ENCODE assay signal across 10 mouse cellular contexts in the genomic region with DNA sequence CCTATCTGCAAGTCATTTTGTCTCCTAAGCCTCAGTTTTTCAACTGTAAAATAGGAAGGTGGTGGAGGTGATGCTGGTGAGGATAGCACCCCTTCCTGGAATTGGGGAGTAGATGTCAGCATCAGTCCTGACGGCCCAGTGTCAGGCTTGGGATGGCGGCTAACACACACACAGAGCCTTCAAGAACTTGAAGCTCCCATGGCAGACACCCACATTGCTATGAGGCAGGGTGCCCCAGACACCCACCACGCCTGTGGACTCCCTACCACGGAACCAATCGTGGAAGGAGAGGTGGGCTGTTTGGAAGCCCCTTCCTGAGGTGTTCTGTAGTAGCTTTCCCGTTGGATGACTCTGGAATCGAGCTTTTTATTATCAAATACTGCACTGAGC. TPM values are rescaled to one million over a fixed set of nuclear protein-coding genes. Genes with fewer than 3 reads are reported as not detected.
DNase-seq lines count a peak whose midpoint lies in the region; ATAC-seq and TF ChIP-seq lines count a peak whose summit lies in the region.
"Had no signal": no experiment of that assay in that cellular context is flagged by ENCODE, and none has a peak within 500 bp of the region (broad histone marks: within the 10 kb centered on the region; RNA-seq: fewer than 3 reads in every experiment).

No protein-coding gene starts in this region.

- H3K9me3 ChIP-seq in kidney, embryonic 16.5 days (ENCODE audit: low read length): no peaks in the 10 kb centered on the region
- H3K9me3 ChIP-seq in embryonic facial prominence, embryonic 15.5 days (replicated peaks): no peaks in the 10 kb centered on the region
- no peaks in the 10 kb centered on the region for H3K9me3 ChIP-seq in intestine, embryonic 15.5 days
- H3K9me3 ChIP-seq in midbrain, postnatal 0 days (ENCODE audit: low read length): no peaks in the 10 kb centered on the region

- peak overlapping the region; percentile 63 for H3K27ac ChIP-seq in kidney, embryonic 16.5 days (ENCODE audit: low read length)
- H3K27ac ChIP-seq in embryonic facial prominence, embryonic 15.5 days (replicated peaks): peak overlapping the region; percentile 55
- H3K27ac ChIP-seq in intestine, embryonic 15.5 days: no peak overlapping the region
- no peak overlapping the region for H3K27ac ChIP-seq in midbrain, postnatal 0 days (ENCODE audit: low read depth, low read length)

- peaks cover 9% of the 10 kb centered on the region for H3K4me1 ChIP-seq in kidney, embryonic 16.5 days (ENCODE audit: insufficient read depth, low read length)
- peaks cover 35% of the 10 kb centered on the region for H3K4me1 ChIP-seq in embryonic facial prominence, embryonic 15.5 days
- H3K4me1 ChIP-seq in intestine, embryonic 15.5 days (replicated peaks): peaks cover 20% of the 10 kb centered on the region
- peaks cover 7% of the 10 kb centered on the region; the same call in 1 of the 2 replicates for H3K4me1 ChIP-seq in midbrain, postnatal 0 days (ENCODE audit: insufficient read depth, low read length)

- peak overlapping the region; percentile 51 for H3K4me3 ChIP-seq in kidney, embryonic 16.5 days (ENCODE audit: low read length)
- H3K4me3 ChIP-seq in embryonic facial prominence, embryonic 15.5 days (replicated peaks): peak overlapping the region; percentile 49
- peak overlapping the region; percentile 43 for H3K4me3 ChIP-seq in intestine, embryonic 15.5 days (replicated peaks)
- H3K4me3 ChIP-seq in midbrain, postnatal 0 days (ENCODE audit: low read depth, low read length): peak overlapping the region; percentile 42

- 0 out of 2 replicates have a peak, but pooled peaks cover 4% of the 10 kb centered on the region for H3K27me3 ChIP-seq in kidney, embryonic 16.5 days (ENCODE audit: insufficient read depth, low read length)
- H3K27me3 ChIP-seq in embryonic facial prominence, embryonic 15.5 days: no peaks in the 10 kb centered on the region
- no peaks in the 10 kb centered on the region for H3K27me3 ChIP-seq in intestine, embryonic 15.5 days (replicated peaks)
- no peaks in the 10 kb centered on the region for H3K27me3 ChIP-seq in midbrain, postnatal 0 days (ENCODE audit: insufficient read depth, low read length)

- 19% methylated on average over 7 of the region's 7 CpGs for WGBS in kidney, embryonic 16.5 days
- 19% methylated on average over 7 of the region's 7 CpGs for WGBS in embryonic facial prominence, embryonic 15.5 days
- WGBS in intestine, embryonic 15.5 days: 34% methylated on average over 7 of the region's 7 CpGs
- WGBS in midbrain, postnatal 0 days: 22% methylated on average over 7 of the region's 7 CpGs

- no peak for TF ChIP-seq CTCF in midbrain, postnatal 0 days (IDR thresholded peaks at IDR 0.05)

- no peak for ATAC-seq in kidney, embryonic 16.5 days (ENCODE audit: low FRiP score, low TSS enrichment)
- ATAC-seq in embryonic facial prominence, embryonic 15.5 days (ENCODE audit: insufficient number of reproducible peaks, low FRiP score, low TSS enrichment, low read depth): no peak
- no peak for ATAC-seq in intestine, embryonic 15.5 days
- ATAC-seq in midbrain, postnatal 0 days (ENCODE audit: low FRiP score): no peak

- H3K36me3 ChIP-seq in kidney, embryonic 16.5 days (ENCODE audit: insufficient read depth, low read length): no peaks in the 10 kb centered on the region
- no peaks in the 10 kb centered on the region for H3K36me3 ChIP-seq in embryonic facial prominence, embryonic 15.5 days
- no peaks in the 10 kb centered on the region for H3K36me3 ChIP-seq in intestine, embryonic 15.5 days
- no peaks in the 10 kb centered on the region for H3K36me3 ChIP-seq in midbrain, postnatal 0 days (ENCODE audit: insufficient read depth, low read length)

- H3K4me2 ChIP-seq in kidney, embryonic 16.5 days (replicated peaks; ENCODE audit: low read depth, low read length): peak overlapping the region; percentile 90
- peak overlapping the region; percentile 74 for H3K4me2 ChIP-seq in embryonic facial prominence, embryonic 15.5 days (replicated peaks)
- peak overlapping the region; percentile 91 for H3K4me2 ChIP-seq in intestine, embryonic 15.5 days (replicated peaks)
- peak overlapping the region; percentile 94 for H3K4me2 ChIP-seq in midbrain, postnatal 0 days (ENCODE audit: low read depth, low read length, poor library complexity, severe bottlenecking)

- peak overlapping the region; percentile 69 for H3K9ac ChIP-seq in kidney, embryonic 16.5 days (replicated peaks; ENCODE audit: low read length)
- H3K9ac ChIP-seq in embryonic facial prominence, embryonic 15.5 days: no peak overlapping the region
- peak overlapping the region; percentile 18 for H3K9ac ChIP-seq in intestine, embryonic 15.5 days
- H3K9ac ChIP-seq in midbrain, postnatal 0 days (replicated peaks; ENCODE audit: low read length, poor library complexity, severe bottlenecking): peak overlapping the region; percentile 48

- DNase-seq in kidney, postnatal 4 days: no peak
- no peak for DNase-seq in midbrain, postnatal 0 days (ENCODE audit: low spot score)
- no peak for DNase-seq in thymus, postnatal 14 days
- DNase-seq in layer of hippocampus, postnatal 25 days (ENCODE audit: extremely low spot score in 1 of 2, low spot score in 1 of 2): no peak
- no peak for DNase-seq in adrenal gland, postnatal 25 days
- DNase-seq: cerebellum, adult 9-10 months; kidney, adult 8-10 months had no signal

RNA-seq across cellular contexts. Expression of a gene that starts 0.5 kb away (rescaled TPM):
- polyA plus RNA-seq in kidney, embryonic 16.5 days (2015; fragmentation: Nextera tagmentation; extraction: Ambion mirVana): 8.3 and 9.0 TPM in 2 replicates
- polyA plus RNA-seq in embryonic facial prominence, embryonic 15.5 days (2015; fragmentation: Nextera tagmentation; extraction: Ambion mirVana): 5.0 and 6.0 TPM in 2 replicates
- 2.5 and 2.6 TPM in 2 replicates for polyA plus RNA-seq in intestine, embryonic 15.5 days (2015; fragmentation: Nextera tagmentation; extraction: Ambion mirVana)
- 4.6 and 5.5 TPM in 2 replicates for total RNA-seq in midbrain, postnatal 0 days (2014; rRNA removed)
- polyA plus RNA-seq in midbrain, postnatal 0 days (2015; fragmentation: Nextera tagmentation; extraction: Ambion mirVana): 1.1 and 1.5 TPM in 2 replicates
- 1 to 10 TPM; 3.7 to 4.2 TPM for total RNA-seq in layer of hippocampus, postnatal 25 days (2021)
- 1.3 and 2.4 TPM in 2 replicates for total RNA-seq in adrenal gland, postnatal 25 days (2021)

RNA-seq across cellular contexts. Expression of a gene that starts 28.4 kb away (rescaled TPM):
- polyA plus RNA-seq in kidney, embryonic 16.5 days (2015; fragmentation: Nextera tagmentation; extraction: Ambion mirVana): 0.18 TPM in 1 of 2 replicates, not detected in the other
- not detected in 2 replicates for polyA plus RNA-seq in embryonic facial prominence, embryonic 15.5 days (2015; fragmentation: Nextera tagmentation; extraction: Ambion mirVana)
- polyA plus RNA-seq in intestine, embryonic 15.5 days (2015; fragmentation: Nextera tagmentation; extraction: Ambion mirVana): not detected in 2 replicates
- 0.22 TPM in 1 of 2 replicates, not detected in the other for total RNA-seq in midbrain, postnatal 0 days (2014; rRNA removed)
- polyA plus RNA-seq in midbrain, postnatal 0 days (2015; fragmentation: Nextera tagmentation; extraction: Ambion mirVana): not detected in 2 replicates
- total RNA-seq in layer of hippocampus, postnatal 25 days (2021): not detected
- total RNA-seq in adrenal gland, postnatal 25 days (2021): not detected in 2 replicates

Comparison
In these comparisons a context has a peak if more than half of its experiments do, and no peak if none do; other contexts are left out.
1. H3K27ac ChIP-seq: peak in kidney, embryonic 16.5 days (single experiment) and embryonic facial prominence, embryonic 15.5 days (single experiment); none in intestine, embryonic 15.5 days (single experiment) and midbrain, postnatal 0 days (single experiment).
2. Peak in every context shown above with its lines, with median percentiles within 50 percentile points of each other: H3K4me2 ChIP-seq and H3K4me3 ChIP-seq.